Mouse (Mus musculus): ENCODE measurements at regions not wholly inside any gene's neighbourhood (a gene's known extent, or its start where the extent isn't known, plus 50 kb on each side); places are given as distances from the start of the nearest gene placed in this dataset.

DNA sequence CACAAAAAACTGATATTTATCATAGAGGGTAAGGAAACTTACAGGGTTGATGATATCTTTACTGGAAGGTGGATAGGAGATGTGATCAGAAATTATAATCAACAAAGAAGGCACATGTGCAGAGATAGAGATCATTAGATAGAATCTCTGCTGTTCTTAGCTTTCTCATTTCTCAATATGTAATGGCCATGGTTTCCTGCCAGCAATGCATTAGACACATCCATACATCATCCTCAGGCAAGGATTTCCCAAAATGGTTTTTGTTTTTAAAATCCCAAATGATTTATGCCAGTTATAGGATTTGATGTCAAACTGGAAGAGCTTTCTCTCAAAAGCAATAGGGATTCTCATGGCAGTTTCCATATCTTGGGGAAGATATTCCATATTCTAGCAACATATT, 52.0 kb upstream of the C030005K15Rik start:
- no peak for DNase-seq

DNA sequence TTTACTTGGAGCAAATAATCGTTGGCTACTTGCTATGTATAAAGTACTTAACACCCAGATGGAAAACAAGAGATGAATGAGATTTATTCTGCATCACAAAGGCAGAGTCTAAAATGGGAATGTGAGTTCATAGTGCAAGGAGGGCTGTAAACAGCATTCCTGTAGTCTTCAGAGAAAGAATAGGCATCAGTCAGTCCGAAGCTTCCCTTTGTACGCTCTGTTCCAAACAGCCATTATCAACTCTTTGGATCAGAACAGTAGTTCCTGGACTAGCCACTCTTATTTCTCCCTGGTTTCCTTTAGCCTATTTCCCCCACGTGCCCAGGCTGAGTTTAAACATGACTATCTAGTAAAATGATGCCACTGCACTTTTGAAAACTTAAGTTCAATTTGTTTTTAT, 52.8 kb upstream of the C030005K15Rik start:
- no peak for DNase-seq

- no peak for DNase-seq
Measured at GRCm38 (mm10) chr10:97793804-97794203, 67.2 kb upstream of the C030005K15Rik start.

GRCm38 (mm10) chr10:97801448-97802265, 75.1 kb upstream of the C030005K15Rik start:
- no peak for DNase-seq

GRCm38 (mm10) chr10:97807947-97808346, 81.4 kb upstream of the C030005K15Rik start:
- no peak for DNase-seq

GRCm38 (mm10) chr10:97842574-97842973, 116.0 kb upstream of the C030005K15Rik start:
- peak in 1 of 2 experiments; percentile 4 for DNase-seq

- no peak for DNase-seq
Measured at GRCm38 (mm10) chr10:97851487-97851886, 124.9 kb upstream of the C030005K15Rik start.

DNA sequence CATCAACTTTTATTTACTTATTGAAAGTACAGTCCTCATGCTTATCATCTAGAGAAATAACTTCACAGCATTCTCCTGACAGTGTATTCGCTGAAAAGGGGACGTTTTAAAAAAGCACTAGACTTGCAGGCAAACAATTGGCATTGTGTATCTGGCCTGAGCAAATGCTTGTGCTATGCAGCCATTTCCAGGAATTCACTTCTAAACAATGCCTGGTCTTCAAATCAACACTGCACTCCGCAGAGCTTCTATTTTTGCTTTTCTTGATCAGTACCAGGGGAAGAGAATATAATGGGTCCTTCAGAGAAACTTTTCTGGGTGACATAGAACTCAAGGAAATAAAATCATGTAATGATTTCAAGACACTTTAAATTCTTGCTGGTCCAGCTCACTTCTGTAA, 150.5 kb upstream of the C030005K15Rik start:
- DNase-seq: peak in 1 of 2 experiments; percentile 6

DNA sequence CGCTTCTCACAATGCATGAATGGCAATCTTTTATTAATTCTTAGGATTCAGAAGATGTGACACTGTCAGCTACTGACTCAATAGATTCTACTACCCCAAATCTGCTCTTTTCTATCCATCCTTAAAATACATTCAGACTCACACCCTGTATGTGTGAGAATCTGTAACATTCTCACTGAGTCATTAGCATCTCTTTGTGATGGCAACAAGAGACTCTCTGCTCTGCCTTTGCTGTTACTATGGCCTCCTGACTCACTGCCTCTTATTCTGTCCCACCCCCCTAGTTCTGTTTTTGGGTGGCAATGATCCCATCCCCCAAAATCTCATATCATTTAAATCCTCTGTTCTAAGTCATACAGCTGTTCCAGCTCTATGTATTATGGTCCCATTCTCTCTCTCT, 159.5 kb upstream of the C030005K15Rik start:
- no peak for DNase-seq

DNA sequence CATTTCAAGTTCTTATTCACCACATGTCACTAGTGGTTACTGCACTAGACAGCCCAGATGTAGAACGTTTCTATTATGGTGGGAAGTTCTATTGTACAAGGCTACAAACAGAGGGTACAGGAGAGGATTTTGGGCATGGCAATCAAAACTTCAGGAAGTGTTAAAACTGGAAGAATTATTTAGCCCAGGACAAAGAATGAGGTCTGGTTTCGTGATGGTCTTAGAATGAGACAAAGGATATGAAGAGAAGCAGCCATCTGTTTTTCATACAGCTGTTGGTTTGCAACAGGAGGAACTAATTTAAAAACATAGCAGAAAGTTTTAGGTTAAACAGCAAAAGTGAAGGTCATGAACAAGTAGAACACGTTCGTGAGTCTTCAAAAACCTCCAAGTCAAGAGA, 179.2 kb upstream of the C030005K15Rik start:
- no peak for DNase-seq

GRCm38 (mm10) chr10:97925568-97925967, 199.0 kb upstream of the C030005K15Rik start:
- no peak for DNase-seq

- DNase-seq: no peak
Measured at GRCm38 (mm10) chr10:97940345-97940744, 213.8 kb upstream of the C030005K15Rik start.

- no peak for DNase-seq
Measured at GRCm38 (mm10) chr10:97965881-97966280, 239.3 kb upstream of the C030005K15Rik start.

DNA sequence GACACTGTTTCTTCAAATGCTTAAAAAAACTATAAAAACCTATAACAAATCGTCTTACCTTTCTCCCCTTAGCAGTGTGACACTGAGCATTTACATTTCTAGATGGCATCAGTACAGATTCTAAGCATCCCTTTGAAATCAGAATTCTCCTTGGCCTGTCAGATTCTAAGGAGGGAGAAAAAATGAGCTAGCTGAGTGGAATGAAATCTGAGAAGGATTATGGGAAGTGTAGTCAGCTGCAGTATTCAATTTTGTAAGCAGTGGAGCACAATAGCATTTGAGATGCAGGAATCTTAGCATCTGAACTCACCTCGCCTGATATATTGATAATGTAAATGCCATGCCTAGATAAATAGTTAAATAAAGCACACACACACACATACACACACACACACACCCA, 240.4 kb upstream of the C030005K15Rik start:
- DNase-seq: no peak

DNA sequence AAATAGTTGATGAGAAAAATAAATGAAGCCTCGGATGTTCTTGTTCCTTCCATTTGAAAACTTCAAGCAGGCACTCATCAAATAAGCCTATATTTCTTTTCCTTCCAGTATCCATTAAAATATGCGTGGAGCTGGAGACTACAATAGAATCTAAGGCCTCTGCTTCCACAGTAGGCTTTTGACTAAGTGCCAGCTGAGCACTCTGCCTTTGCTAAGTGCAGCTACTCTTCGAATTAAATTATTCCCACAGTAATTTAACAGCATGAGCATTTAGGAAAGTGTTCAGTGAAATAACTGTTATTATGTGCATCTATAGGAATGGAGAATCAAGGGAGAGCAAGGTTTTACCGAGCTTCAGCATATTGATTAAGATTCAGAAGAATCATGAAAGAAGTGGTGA, 280.5 kb upstream of the C030005K15Rik start:
- no peak for DNase-seq

GRCm38 (mm10) chr10:98008355-98008754, 281.8 kb upstream of the C030005K15Rik start:
- DNase-seq: no peak

- DNase-seq: no peak
Measured at GRCm38 (mm10) chr10:98012916-98013315, 286.4 kb upstream of the C030005K15Rik start.

DNA sequence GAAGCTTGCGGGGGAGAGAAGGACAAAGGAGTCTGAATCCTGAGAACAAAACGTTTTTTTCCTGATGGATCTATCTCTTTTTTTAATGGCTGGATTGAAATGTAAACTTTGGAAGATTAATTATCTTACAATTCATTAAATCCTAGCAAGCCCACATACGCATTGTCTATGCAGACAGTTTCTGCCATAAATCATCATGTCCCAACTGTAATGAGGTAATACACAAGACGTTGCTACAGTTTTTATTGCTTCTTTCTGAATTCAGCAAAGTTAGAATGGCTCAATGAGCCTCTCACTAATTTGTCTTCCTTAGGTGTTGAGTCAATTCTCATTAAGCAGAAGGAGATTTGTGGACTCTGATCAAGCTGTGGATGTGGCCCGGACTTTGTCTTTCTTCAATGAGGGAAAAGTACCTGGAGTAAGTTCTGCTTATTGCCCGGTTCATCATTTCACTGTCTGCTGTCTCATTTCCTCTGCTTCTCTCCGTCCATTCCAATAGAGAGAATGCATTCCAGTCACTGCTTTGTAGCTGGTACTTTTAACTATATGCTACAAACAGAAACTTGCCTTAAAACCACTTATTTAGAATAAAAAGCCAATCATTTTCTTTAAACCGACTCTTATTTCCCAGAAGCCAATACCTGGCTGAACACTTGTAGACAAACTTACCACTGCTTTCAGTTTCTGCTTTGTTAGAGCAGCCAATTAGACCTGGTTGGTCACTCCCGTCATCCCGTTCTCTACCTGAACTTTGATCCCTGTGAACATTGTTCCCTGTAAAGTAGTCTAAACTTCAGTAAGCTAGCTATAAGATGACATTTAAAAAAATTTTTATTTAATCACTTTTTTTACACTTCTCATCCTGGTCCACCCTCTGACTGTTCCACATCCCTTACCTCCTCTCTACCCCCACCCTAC, 288.7 kb upstream of the C030005K15Rik start:
- DNase-seq: no peak

GRCm38 (mm10) chr10:98016596-98017304, 290.2 kb upstream of the C030005K15Rik start:
- DNase-seq: no peak

GRCm38 (mm10) chr10:98029124-98029523, 302.6 kb upstream of the C030005K15Rik start:
- no peak for DNase-seq

DNA sequence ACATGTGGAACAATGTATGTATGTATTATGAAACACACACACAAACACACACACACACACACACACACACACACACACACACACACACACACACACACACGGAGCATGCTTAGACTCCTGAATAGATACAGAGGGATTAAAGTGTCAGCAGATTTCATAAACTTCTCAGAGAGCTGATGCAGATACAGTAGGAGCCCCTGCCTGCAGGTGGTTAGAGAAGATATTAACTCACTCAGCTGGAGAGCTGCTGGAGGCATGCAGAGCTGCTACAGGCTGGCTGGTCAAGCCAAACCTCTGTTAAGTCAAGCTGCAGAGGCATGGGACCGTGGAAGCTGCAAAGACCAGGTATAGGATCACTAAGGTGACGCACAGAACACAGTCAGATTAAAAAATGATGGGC, 303.1 kb upstream of the C030005K15Rik start:
- DNase-seq: no peak

DNA sequence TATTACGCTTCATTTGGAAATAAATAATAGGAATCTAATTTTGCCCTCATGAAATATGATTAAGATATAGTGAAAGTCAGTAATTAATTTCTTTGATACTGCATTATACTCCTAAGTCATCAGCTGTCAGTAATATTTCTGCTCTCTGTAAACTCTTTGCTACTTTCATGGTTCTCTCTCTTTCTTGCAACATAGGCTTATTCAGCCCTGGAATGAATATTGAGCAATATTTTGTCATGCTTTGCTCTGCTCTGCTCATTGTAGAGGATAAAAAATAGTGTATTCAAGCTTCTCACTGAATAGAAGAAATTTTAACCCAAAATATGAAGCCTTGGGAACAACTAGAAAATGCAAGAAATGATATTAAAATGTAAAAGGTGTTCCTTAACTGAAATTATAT, 306.1 kb upstream of the C030005K15Rik start:
- DNase-seq: no peak

GRCm38 (mm10) chr10:98041766-98042165, 315.2 kb upstream of the C030005K15Rik start:
- DNase-seq: no peak
